Mouse (Mus musculus) midbrain, embryonic 13.5 days (tissue): ENCODE results near the gene Sirpa. TPM values are rescaled to one million over a fixed set of nuclear protein-coding genes. Genes with fewer than 3 reads are reported as not detected.

ENCODE experiments used
- ATAC-seq: fragments of 200-750 bp; cut with Nextera tagmentation; 2 replicates; pipeline ENCODE4 v1.8.0; 2017; ENCODE audit warnings: mild to moderate bottlenecking, moderate TSS enrichment, moderate library complexity
- H3K27ac ChIP-seq: fragments of 300-500 bp; sonication (generic); 2 replicates; pipeline ENCODE4 v1.5.1; 2015; ENCODE audit warnings: inconsistent platforms, mild to moderate bottlenecking, moderate library complexity
- H3K27me3 ChIP-seq: fragments of 300-500 bp; sonication (generic); 2 replicates; pipeline ENCODE4 v1.6.1; 2015; ENCODE audit warnings: mild to moderate bottlenecking, inconsistent platforms
- H3K36me3 ChIP-seq: fragments of 300-500 bp; sonication (generic); 2 replicates; pipeline ENCODE4 v1.6.1; 2015; ENCODE audit warnings: mild to moderate bottlenecking, inconsistent platforms
- H3K4me1 ChIP-seq: fragments of 300-500 bp; sonication (generic); replicated peaks from 2 replicates; pipeline ENCODE4 v1.6.1; 2015; ENCODE audit warnings: inconsistent platforms
- H3K4me2 ChIP-seq: fragments of 300-500 bp; sonication (generic); replicated peaks from 2 replicates; pipeline ENCODE4 v1.6.1; 2015; ENCODE audit warnings: moderate library complexity, mild to moderate bottlenecking, inconsistent platforms
- H3K4me3 ChIP-seq: fragments of 300-500 bp; sonication (generic); replicated peaks from 2 replicates; pipeline ENCODE4 v1.5.1; 2015; ENCODE audit warnings: mild to moderate bottlenecking, inconsistent platforms
- H3K9ac ChIP-seq: fragments of 300-500 bp; sonication (generic); replicated peaks from 2 replicates; pipeline ENCODE4 v1.6.1; 2015; ENCODE audit warnings: mild to moderate bottlenecking, inconsistent platforms
- H3K9me3 ChIP-seq: fragments of 300-500 bp; sonication (generic); 2 replicates; pipeline ENCODE4 v1.6.1; 2016; ENCODE audit warnings: mild to moderate bottlenecking, inconsistent platforms
- WGBS: fragments of 180-500 bp; shearing (Covaris S2); methylation state at CpG from one replicate; pipeline ENCODE4 v1.1.7; 2015; 5-methylcytosine and 5-hydroxymethylcytosine counted together
- polyA plus RNA-seq: library from polyadenylated mRNA; unstranded; fragments of >200 nt; fragmentation: Nextera tagmentation; extraction: Ambion mirVana; gene quantifications from 2 replicates; pipeline ENCODE4 v1.2.1, GENCODE M21; 2015

The Sirpa gene
- polyA plus RNA-seq, 1 experiment from 2014 or later, result 21.0 TPM

- no peak for ATAC-seq
- WGBS, result 93% methylated on average over 10 of the region's 10 CpGs
Observed at GRCm38 (mm10) chr2:129614482-129615185, 22.0 kb downstream of the Sirpa start.

GRCm38 (mm10) chr2:129620148-129620547 lies 27.5 kb downstream of the Sirpa start:
- no peak for ATAC-seq
- no peak overlapping the region for H3K4me3 ChIP-seq
- H3K36me3 ChIP-seq, result peaks cover 15% of the 10 kb centered on the region; the same call in 1 of the 2 replicates
- H3K27ac ChIP-seq, result no peak overlapping the region
- H3K4me2 ChIP-seq, result no peak overlapping the region
- H3K27me3 ChIP-seq, result no peaks in the 10 kb centered on the region
- H3K9ac ChIP-seq, result no peak overlapping the region
- no peaks in the 10 kb centered on the region for H3K9me3 ChIP-seq
- WGBS, result 93% methylated on average over 7 of the region's 7 CpGs
- H3K4me1 ChIP-seq, result peaks cover 12% of the 10 kb centered on the region

More at GRCm38 (mm10) chr2:129614482-129615185, 22.0 kb downstream of the Sirpa start:
- H3K27me3 ChIP-seq, result no peaks in the 10 kb centered on the region
- H3K4me1 ChIP-seq, result no peaks in the 10 kb centered on the region
- no peak overlapping the region for H3K4me2 ChIP-seq
- peaks cover 32% of the 10 kb centered on the region for H3K36me3 ChIP-seq
- no peak overlapping the region for H3K9ac ChIP-seq
- no peaks in the 10 kb centered on the region for H3K9me3 ChIP-seq
- H3K27ac ChIP-seq, result no peak overlapping the region
- no peak overlapping the region for H3K4me3 ChIP-seq

GRCm38 (mm10) chr2:129620881-129621280 lies 28.2 kb downstream of the Sirpa start:
- no peaks in the 10 kb centered on the region for H3K27me3 ChIP-seq
- H3K4me1 ChIP-seq, result peaks cover 13% of the 10 kb centered on the region
- H3K36me3 ChIP-seq, result peaks cover 13% of the 10 kb centered on the region; the same call in 1 of the 2 replicates
- H3K4me2 ChIP-seq, result no peak overlapping the region
- WGBS, result 91% methylated on average over 5 of the region's 5 CpGs
- no peak overlapping the region for H3K27ac ChIP-seq
- no peak overlapping the region for H3K4me3 ChIP-seq
- no peak for ATAC-seq
- no peak overlapping the region for H3K9ac ChIP-seq
- H3K9me3 ChIP-seq, result no peaks in the 10 kb centered on the region

- Histone ChIP-seq H3K4me3 (no peak overlapping the region), H3K4me2 (no peak overlapping the region), H3K9me3 (no peaks in the 10 kb centered on the region), H3K36me3 (0 out of 2 replicates have a peak, but pooled peaks cover 10% of the 10 kb centered on the region), H3K9ac (no peak overlapping the region), H3K27ac (no peak overlapping the region), H3K4me1 (peaks cover 13% of the 10 kb centered on the region), H3K27me3 (no peaks in the 10 kb centered on the region)
- ATAC-seq, result no peak
- 93% methylated on average over 9 of the region's 9 CpGs for WGBS
Observed at GRCm38 (mm10) chr2:129621654-129622490, 29.2 kb downstream of the Sirpa start.

GRCm38 (mm10) chr2:129622918-129623317 lies 30.3 kb downstream of the Sirpa start:
- no peak overlapping the region for H3K4me3 ChIP-seq
- no peaks in the 10 kb centered on the region for H3K9me3 ChIP-seq
- no peaks in the 10 kb centered on the region for H3K27me3 ChIP-seq
- H3K27ac ChIP-seq, result no peak overlapping the region
- no peak for ATAC-seq
- H3K36me3 ChIP-seq, result 0 out of 2 replicates have a peak, but pooled peaks cover 5% of the 10 kb centered on the region
- H3K4me1 ChIP-seq, result peaks cover 13% of the 10 kb centered on the region
- WGBS, result 99% methylated on average over 5 of the region's 5 CpGs
- H3K9ac ChIP-seq, result no peak overlapping the region
- no peak overlapping the region for H3K4me2 ChIP-seq

- Histone ChIP-seq H3K27ac (no peak overlapping the region), H3K4me2 (no peak overlapping the region), H3K9me3 (no peaks in the 10 kb centered on the region), H3K36me3 (0 out of 2 replicates have a peak, but pooled peaks cover 4% of the 10 kb centered on the region), H3K9ac (no peak overlapping the region), H3K4me3 (no peak overlapping the region), H3K27me3 (no peaks in the 10 kb centered on the region), H3K4me1 (peaks cover 13% of the 10 kb centered on the region)
- ATAC-seq, result no peak
- 90% methylated on average over 7 of the region's 7 CpGs for WGBS
Observed at GRCm38 (mm10) chr2:129623771-129624170, 31.1 kb downstream of the Sirpa start.

GRCm38 (mm10) chr2:129624246-129624918 lies 31.7 kb downstream of the Sirpa start:
- Histone ChIP-seq H3K4me2 (no peak overlapping the region), H3K9me3 (no peaks in the 10 kb centered on the region), H3K4me3 (no peak overlapping the region), H3K27ac (no peak overlapping the region), H3K36me3 (0 out of 2 replicates have a peak, but pooled peaks cover 4% of the 10 kb centered on the region), H3K4me1 (peaks cover 13% of the 10 kb centered on the region), H3K27me3 (no peaks in the 10 kb centered on the region), H3K9ac (no peak overlapping the region)
- 59% methylated on average over 13 of the region's 13 CpGs for WGBS
- ATAC-seq, result peak; percentile 62

- Histone ChIP-seq H3K4me2 (no peak overlapping the region), H3K9ac (no peak overlapping the region)
Observed at GRCm38 (mm10) chr2:129624956-129625355, 32.3 kb downstream of the Sirpa start.

GRCm38 (mm10) chr2:129625845-129626244 lies 33.2 kb downstream of the Sirpa start:
- Histone ChIP-seq H3K27me3 (no peaks in the 10 kb centered on the region), H3K4me3 (no peak overlapping the region), H3K9ac (no peak overlapping the region), H3K4me2 (no peak overlapping the region), H3K36me3 (peaks cover 12% of the 10 kb centered on the region), H3K27ac (no peak overlapping the region), H3K4me1 (peaks cover 13% of the 10 kb centered on the region), H3K9me3 (no peaks in the 10 kb centered on the region)
- 95% methylated on average over 4 of the region's 4 CpGs for WGBS
- ATAC-seq, result no peak

More at GRCm38 (mm10) chr2:129624956-129625355, 32.3 kb downstream of the Sirpa start:
- 72% methylated on average over 6 of the region's 6 CpGs for WGBS
- peak; percentile 68 for ATAC-seq
- Histone ChIP-seq H3K4me1 (peaks cover 13% of the 10 kb centered on the region), H3K27ac (no peak overlapping the region), H3K27me3 (no peaks in the 10 kb centered on the region), H3K36me3 (peaks cover 6% of the 10 kb centered on the region), H3K4me3 (no peak overlapping the region), H3K9me3 (no peaks in the 10 kb centered on the region)

GRCm38 (mm10) chr2:129626621-129627061 lies 34.0 kb downstream of the Sirpa start:
- H3K27me3 ChIP-seq, result no peaks in the 10 kb centered on the region
- H3K4me2 ChIP-seq, result no peak overlapping the region
- peaks cover 20% of the 10 kb centered on the region for H3K36me3 ChIP-seq
- H3K9ac ChIP-seq, result no peak overlapping the region
- peaks cover 13% of the 10 kb centered on the region for H3K4me1 ChIP-seq
- no peak overlapping the region for H3K27ac ChIP-seq
- ATAC-seq, result no peak
- H3K9me3 ChIP-seq, result no peaks in the 10 kb centered on the region
- WGBS, result 82% methylated on average over 4 of the region's 4 CpGs
- no peak overlapping the region for H3K4me3 ChIP-seq

- WGBS, result 91% methylated on average over 5 of the region's 5 CpGs
- H3K9ac ChIP-seq, result no peak overlapping the region
- no peaks in the 10 kb centered on the region for H3K27me3 ChIP-seq
- no peak for ATAC-seq
- H3K4me1 ChIP-seq, result peaks cover 13% of the 10 kb centered on the region
- no peak overlapping the region for H3K27ac ChIP-seq
- H3K4me3 ChIP-seq, result no peak overlapping the region
- no peak overlapping the region for H3K4me2 ChIP-seq
- peaks cover 20% of the 10 kb centered on the region for H3K36me3 ChIP-seq
- H3K9me3 ChIP-seq, result no peaks in the 10 kb centered on the region
Observed at GRCm38 (mm10) chr2:129627133-129627532, 34.5 kb downstream of the Sirpa start.
